Mouse (Mus musculus): ENCODE measurements around the gene Sox5. TPM values are rescaled to one million over a fixed set of nuclear protein-coding genes. Genes with fewer than 3 reads are reported as not detected.

Gene Sox5
- total RNA-seq, 2 experiments from 2014 or later, result 1.9 to 2.5 TPM

GRCm38 (mm10) chr6:144398115-144398514 lies 383.7 kb downstream of the Sox5 start:
- DNase-seq, result no peak

GRCm38 (mm10) chr6:144393151-144393550 lies 388.6 kb downstream of the Sox5 start:
- no peak for DNase-seq

GRCm38 (mm10) chr6:144389333-144390054 lies 392.3 kb downstream of the Sox5 start:
- DNase-seq, result no peak

GRCm38 (mm10) chr6:144387539-144388255 lies 394.1 kb downstream of the Sox5 start:
- DNase-seq, result no peak

GRCm38 (mm10) chr6:144380641-144381040 lies 401.1 kb downstream of the Sox5 start:
- DNase-seq, result no peak

GRCm38 (mm10) chr6:144380171-144380570 lies 401.6 kb downstream of the Sox5 start:
- DNase-seq, result no peak

- no peak for DNase-seq
These were observed 407.0 kb downstream of the Sox5 start for GRCm38 (mm10) chr6:144374810-144375209.

- DNase-seq, result no peak
These were observed 411.1 kb downstream of the Sox5 start for GRCm38 (mm10) chr6:144370699-144371098.

- no peak for DNase-seq
These were observed 414.1 kb downstream of the Sox5 start for GRCm38 (mm10) chr6:144367626-144368077.

- DNase-seq, result no peak
These were observed 420.3 kb downstream of the Sox5 start for GRCm38 (mm10) chr6:144361267-144362038.

- DNase-seq, result no peak
These were observed 424.7 kb downstream of the Sox5 start for GRCm38 (mm10) chr6:144357081-144357480.

- DNase-seq, result no peak
These were observed 430.7 kb downstream of the Sox5 start for GRCm38 (mm10) chr6:144351049-144351448.

- peak; percentile 10 for DNase-seq
These were observed 438.4 kb downstream of the Sox5 start for GRCm38 (mm10) chr6:144343338-144343737.

GRCm38 (mm10) chr6:144339554-144339953 lies 442.2 kb downstream of the Sox5 start:
- no peak for DNase-seq

- DNase-seq, result no peak
These were observed 442.8 kb downstream of the Sox5 start for GRCm38 (mm10) chr6:144339006-144339405.

GRCm38 (mm10) chr6:144338221-144338620 lies 443.6 kb downstream of the Sox5 start:
- DNase-seq, result no peak

GRCm38 (mm10) chr6:144337436-144337969 lies 444.3 kb downstream of the Sox5 start:
- DNase-seq, result no peak

GRCm38 (mm10) chr6:144336789-144337188 lies 445.0 kb downstream of the Sox5 start:
- DNase-seq, result no peak

- DNase-seq, result no peak
These were observed 448.6 kb downstream of the Sox5 start for GRCm38 (mm10) chr6:144333146-144333545.

- DNase-seq, result no peak
These were observed 449.8 kb downstream of the Sox5 start for GRCm38 (mm10) chr6:144332027-144332426.

GRCm38 (mm10) chr6:144329311-144329930 lies 452.4 kb downstream of the Sox5 start:
- DNase-seq, result no peak

GRCm38 (mm10) chr6:144328779-144329178 lies 453.0 kb downstream of the Sox5 start:
- no peak for DNase-seq

Measured in gastrocnemius, postnatal 10 days (tissue).